Mouse (Mus musculus) spleen, adult 12 weeks (tissue): ENCODE measurements around the gene Spa17.
A peak's percentile ranks its signal among the peaks of the same experiment; 100 is the strongest.

ENCODE experiments used
- DNase-seq: peaks from one replicate; pipeline ENCODE4 v3.0.0; 2022; ENCODE audit warnings: low spot score

Gene Spa17

DNA sequence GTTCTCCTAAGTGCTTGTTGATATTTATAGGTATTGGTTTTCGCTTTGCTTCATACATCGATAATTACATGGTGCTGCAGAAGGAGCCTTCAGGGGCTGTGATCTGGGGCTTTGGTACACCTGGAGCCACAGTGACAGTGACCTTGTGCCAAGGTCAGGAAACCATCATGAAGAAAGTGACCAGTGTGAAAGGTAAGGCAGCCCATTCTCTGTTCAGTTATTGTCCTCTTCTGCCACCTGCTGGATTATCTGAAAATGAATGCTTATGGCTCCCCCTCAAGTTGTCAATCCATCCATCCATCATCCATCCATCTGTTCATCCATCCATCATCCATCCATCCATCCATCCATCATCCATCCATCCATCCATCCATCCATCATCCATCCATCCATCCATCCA is 3.2 kb upstream of the Spa17 start:
- DNase-seq: no peak

- no peak for DNase-seq
These were observed 1.7 kb upstream of the Spa17 start for GRCm38 (mm10) chr9:37615220-37615619.

GRCm38 (mm10) chr9:37614316-37614715 is 794 bp upstream of the Spa17 start:
- no peak for DNase-seq

DNA sequence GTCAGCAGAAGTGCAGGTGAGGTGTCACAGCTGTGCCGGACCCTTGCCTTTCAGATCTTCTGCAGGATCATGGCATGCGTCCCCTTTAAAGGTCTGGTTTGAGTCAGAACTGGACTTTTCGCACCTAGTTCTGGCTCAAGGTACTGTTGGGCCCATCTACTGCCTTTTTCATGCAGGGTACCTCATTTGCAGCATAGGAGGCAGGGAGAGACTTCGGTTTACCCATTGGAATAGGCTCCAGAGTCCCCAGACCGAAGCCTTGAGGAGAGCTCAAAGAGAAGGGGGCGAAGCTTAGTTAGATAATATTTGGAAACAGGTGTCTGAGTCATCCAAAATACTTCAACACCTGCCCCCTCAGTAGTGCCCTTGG is 374 bp upstream of the Spa17 start:
- DNase-seq: no peak

- DNase-seq: no peak
These were observed 4.0 kb downstream of the Spa17 start for GRCm38 (mm10) chr9:37609558-37609957.

DNA sequence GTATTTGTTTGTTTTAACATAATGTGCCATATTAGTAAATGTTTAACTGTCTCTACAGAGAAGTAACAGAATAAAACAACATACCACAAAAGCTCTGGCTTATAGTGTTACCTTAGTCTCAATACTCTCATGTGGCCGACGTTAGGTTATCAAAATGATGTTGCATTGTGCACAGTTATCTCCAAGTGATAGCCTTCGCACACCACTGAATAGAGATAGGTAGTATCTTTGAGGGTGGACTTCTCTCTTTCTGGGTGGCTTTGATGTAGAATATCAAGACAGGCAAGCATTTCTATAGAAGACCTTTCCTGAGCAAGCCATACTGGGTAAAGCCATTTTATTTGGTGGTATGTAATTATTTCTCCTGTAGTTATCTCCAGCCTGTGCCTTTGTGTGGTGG is 8.4 kb downstream of the Spa17 start:
- no peak for DNase-seq

GRCm38 (mm10) chr9:37600538-37601205 is 12.8 kb downstream of the Spa17 start:
- DNase-seq: peak; percentile 5

DNA sequence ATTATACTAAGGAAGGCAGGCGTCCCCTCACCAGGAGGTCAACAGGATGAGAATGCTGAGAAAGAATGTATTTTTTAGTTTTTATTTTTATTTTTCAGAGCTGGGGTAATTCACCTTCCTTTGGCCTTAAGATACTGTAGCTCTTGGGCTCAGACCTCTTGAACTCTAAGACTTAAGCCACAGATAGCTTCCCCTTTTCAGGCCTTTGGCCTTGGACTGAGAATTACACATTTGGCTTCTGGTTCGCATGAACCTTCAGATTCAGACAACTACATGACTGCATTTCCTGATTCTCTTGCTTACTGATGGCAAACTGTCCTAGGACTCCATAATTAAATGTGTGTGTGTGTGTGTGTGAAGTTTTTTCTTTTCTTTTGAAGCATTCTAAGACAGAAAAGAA is 14.9 kb downstream of the Spa17 start:
- no peak for DNase-seq

- no peak for DNase-seq
These were observed 18.0 kb downstream of the Spa17 start for GRCm38 (mm10) chr9:37595570-37595969.

DNA sequence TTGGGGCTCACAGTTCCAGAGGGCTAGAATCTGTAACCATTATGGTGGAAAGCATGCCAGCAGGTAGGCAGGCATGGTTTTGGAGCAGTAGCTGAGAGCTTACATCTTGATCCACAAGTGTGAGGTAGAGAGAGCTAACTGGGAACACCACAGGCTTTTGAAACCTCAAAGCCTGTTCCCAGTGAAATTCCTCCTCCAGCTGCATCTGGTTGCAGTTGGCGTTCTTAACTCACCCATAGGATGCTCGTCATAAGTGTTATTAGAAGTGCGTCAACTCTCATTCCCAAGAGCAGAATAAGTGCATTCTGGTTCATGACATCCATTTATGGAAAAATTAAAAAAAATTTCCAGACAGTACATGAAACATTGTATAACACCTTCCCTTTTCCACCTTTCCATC is 19.8 kb downstream of the Spa17 start:
- DNase-seq: no peak

DNA sequence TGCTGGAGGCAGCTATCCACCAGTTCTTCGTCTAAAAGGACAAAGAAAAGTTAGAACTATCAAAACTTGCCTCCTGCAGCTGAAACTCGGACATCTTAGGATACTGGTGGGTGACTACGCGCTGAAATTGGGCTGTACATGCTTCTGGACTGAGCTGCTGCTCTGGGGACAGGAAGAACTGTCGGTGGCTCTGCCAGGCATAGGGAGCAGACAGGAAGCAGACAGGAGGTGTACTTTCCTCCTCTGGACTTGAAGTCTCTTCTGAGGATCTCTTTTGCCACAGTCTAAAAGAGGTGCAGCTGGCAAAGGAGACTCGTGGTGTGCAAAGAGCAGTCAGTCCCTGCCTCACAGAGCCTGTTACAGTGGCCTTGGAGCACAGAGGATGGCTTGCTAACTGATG is 20.9 kb downstream of the Spa17 start:
- no peak for DNase-seq

DNA sequence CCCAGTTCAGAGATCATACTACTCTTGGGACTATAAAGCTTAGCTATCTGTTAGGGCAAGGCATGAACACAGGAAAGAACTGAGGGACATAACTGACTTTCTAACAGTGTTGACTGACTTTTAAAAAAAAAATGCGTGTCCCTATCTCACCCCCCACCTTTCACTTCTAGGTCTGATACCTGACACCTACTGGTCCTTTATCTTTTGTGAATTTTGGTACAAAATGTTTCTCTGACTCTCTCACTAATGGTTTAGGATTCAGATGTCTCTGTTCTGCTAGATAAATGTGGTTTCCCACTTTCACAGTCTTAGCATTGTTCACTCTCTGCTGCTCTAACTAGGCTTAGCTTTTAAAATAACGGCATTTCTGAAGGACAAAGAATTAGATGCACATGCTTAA is 21.5 kb downstream of the Spa17 start:
- DNase-seq: no peak

- no peak for DNase-seq
These were observed 23.1 kb downstream of the Spa17 start for GRCm38 (mm10) chr9:37590381-37590780.

- DNase-seq: no peak
These were observed 26.8 kb downstream of the Spa17 start for GRCm38 (mm10) chr9:37586718-37587117.

GRCm38 (mm10) chr9:37583594-37583993 is 29.9 kb downstream of the Spa17 start:
- DNase-seq: no peak

- DNase-seq: no peak
These were observed 37.0 kb downstream of the Spa17 start for GRCm38 (mm10) chr9:37576436-37576930.

GRCm38 (mm10) chr9:37572204-37572876 is 41.2 kb downstream of the Spa17 start:
- no peak for DNase-seq

DNA sequence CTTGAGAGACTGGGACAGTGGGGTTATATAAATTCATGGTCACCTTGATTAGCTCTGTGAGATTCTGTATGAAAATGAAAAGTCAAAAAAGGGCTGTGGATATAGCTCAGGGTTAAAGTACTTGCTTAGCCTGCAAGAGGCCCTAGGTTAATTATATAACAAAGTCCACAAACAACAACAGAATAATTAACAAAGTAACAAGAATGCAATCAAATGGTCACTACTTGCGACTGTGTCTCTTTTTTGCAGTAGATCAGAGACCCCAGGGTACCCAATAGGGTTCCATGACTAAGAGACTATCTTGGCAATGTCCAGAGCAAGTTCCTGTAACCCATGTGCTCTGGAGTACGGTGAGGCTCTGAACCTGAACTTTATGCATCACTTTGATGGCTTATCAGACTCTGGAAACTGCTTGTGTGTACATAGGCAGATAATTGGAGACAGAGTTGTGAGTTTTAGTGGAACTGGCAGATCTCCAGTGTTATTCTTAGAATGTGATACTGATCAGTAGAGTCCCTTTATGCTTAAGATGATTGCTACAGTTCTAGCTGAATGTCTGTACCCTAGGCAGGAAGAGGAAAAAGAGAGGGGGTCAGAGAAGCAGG is 44.2 kb downstream of the Spa17 start:
- no peak for DNase-seq

- no peak for DNase-seq
These were observed 44.8 kb downstream of the Spa17 start for GRCm38 (mm10) chr9:37568605-37569214.

- no peak for DNase-seq
These were observed 45.5 kb downstream of the Spa17 start for GRCm38 (mm10) chr9:37567892-37568604.

DNA sequence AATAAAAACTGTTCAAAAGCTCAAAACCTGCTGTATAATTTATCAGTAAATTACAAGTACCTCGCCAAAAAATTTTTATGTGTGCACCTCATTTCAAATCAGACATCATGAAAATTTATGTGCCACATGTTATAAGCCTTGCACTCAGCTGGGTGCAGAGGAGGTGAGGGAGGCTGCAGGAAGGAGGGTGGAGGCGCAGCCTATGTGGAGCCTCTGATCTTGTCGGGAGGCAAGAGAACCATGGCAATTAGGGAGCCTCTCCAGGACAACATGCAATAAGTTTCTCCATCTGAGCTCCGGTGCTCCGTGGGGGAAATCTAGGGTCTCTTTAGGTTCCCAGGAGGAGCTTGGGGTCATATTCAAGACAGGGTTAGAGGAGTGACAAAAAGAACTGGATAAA is 46.1 kb downstream of the Spa17 start:
- DNase-seq: no peak

DNA sequence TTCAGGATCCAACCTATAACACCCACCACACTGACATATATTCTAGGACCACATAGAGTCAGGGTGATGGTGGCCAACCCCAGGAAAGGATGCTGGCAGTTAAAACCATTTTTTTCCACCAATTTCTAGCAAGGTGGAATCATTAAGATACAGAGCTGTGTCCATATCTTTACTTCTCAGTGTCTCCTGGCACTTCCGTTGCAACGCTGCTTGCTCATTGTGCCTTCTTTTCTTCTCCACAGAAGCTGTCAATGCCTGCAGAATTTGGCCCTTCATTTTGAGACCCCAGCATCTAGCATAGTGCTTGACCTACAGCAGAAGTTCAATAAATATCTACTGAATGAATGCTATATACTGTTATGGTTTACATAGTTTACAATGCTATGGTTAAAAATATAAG is 46.5 kb downstream of the Spa17 start:
- no peak for DNase-seq
